Mouse (Mus musculus) brain, embryonic 18.5 days (tissue): ENCODE measurements around the gene Fbxw8.

Experiments used
- DNase-seq: peaks from one replicate; pipeline ENCODE4 v3.0.0-alpha.2; 2012; ENCODE audit warnings: low read depth, low spot score

Fbxw8 gene

DNA sequence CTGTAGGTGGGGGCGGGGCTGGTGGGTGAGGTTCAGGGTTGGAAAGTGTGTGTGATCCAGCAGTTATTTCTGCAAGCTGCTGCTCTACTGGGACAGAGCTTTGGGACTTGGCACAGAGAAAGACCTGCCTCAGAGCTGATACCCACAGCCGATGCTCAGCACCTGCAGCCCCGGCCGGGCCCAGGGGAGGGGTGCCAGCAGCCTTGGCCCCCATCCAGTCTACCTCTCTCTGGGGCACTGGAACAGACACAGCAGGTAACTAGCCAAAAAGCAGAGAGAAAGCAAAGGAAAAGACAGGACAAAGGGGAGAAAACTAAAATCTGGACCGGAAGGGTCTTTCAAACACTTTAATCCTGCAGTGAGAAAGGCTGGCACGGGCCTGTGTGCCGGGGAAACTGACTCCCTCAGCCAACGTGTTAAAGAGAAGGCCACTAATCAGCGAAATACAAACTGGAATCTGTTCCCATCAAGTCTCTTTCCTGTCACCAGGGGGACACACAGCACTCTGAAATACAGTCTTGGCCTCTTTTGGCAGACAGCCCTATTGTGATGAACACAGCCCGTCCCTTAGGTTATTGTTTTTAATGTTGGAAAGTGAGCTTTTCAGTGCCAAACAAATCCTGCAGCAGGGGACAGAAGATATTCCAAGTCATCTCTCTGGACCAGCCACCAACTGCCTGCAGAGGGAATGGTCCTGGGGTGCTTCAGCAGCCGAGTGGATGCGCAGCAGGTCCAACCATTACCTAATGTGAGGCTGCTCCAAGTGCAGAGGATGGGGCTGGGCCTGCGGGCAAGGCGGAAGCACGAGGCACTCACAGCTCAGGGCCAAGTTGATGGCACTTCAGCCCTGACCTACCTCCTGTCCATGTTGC, 78.3 kb downstream of the Fbxw8 start:
- no peak for DNase-seq

DNA sequence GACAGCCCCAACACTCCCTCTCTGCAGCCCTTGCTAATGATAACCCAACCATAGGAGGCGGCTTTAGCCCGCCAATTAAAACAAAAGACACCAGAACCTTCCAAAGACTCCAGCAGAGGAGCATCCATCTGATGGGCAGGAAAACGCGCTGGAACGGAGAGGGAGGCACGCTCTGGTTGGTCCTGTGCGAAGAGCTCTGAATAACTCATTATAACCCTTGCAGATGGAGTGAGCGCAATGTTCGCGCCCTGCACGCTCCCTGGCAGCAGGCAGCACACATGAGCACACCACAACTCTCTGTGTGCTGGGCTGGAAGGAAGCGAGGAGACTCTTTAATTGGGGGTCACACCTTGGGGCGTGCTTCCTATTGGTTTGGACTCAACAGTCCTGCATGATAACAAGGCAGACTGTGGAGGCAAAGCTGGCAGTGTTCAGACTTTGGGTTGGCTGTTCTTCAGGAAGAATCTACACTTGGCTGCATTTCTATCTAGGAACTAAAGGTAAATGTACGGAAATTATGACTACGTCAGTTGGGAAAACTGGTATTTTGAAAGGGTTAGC, 82.0 kb downstream of the Fbxw8 start:
- DNase-seq, result no peak

GRCm38 (mm10) chr5:118071766-118072165, 83.5 kb downstream of the Fbxw8 start:
- DNase-seq, result no peak

DNA sequence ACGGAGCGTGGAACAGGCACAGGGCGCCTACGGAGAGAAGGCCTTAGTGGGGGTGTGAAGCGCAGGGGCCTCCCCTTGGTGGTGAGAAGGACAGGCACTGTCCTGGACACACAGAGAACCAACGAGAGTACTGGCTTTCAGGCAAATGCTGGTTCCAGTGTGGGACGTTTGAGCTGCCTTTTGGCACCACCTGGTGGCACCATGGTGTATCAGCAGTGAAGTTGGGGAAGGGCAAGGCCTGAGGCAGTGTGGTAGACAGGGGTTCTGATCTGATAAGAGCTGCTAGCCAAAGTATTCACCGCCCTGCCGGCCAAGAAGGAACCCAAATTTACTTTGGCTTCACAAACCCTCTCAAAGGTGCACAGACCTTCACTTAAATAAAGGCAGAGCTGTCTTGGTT, 85.9 kb downstream of the Fbxw8 start:
- DNase-seq, result no peak

DNA sequence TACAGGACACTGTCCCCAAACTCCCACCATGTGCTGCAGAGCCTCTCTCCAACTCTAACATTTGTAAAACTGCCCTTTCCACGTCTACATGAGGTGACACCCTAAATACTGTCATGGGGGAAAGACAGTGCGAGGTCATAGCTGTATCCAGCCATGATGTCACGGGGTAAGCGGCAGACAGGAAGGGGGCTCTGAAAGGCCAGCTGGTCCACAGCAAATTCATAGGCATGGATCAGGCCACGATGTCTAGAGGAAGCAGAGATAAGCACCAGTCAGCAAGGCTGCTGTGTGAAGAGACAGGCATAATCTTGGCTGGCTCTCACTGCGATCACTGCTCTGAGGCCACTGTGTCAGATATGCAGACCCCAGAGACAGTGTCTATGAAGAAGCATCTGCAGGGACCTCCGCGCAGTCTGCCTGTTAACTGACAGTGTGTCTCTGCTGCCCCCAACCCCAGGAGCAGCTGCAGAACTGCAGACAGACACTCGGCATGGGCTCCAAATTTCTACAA, 87.2 kb downstream of the Fbxw8 start:
- no peak for DNase-seq

DNA sequence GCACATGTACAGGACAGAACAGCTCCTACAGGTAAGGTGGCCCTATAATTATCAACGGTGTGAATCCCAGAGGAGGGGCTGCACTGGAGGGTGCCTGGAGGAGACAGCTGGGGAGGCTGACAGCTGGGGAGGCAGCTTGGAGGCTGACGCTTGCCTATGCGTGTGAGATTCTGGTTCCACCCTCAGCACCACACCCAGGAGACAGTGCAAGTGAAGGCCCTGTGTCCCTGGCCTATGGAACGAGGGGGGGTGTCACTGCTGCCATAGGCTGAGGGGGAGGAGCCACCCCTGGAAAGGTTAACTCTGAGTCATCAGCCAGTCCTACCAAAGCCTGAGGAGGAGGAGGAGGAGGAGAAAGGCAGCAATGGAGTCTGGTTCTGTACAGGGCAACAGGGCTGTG, 87.7 kb downstream of the Fbxw8 start:
- no peak for DNase-seq

DNA sequence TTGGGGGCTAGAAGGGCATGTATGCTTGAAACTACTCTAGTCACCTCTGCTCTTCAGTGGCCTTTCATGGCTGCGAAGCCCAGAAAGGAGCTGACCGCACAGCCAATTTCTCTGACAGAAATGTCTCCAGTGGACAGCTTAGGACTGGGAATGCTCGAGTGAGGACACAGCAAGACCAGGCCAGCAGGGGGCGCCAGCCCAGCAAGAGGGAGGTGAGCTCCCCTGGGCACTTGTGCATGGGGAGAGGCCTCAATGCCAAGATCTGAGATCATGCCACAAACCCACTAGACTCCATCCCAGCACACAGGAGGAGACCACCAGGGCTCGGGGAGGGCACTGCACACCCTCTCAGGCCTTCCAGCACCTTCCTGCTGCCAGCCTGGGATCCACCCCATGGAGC, 88.4 kb downstream of the Fbxw8 start:
- DNase-seq, result no peak

- DNase-seq, result no peak
Observed at GRCm38 (mm10) chr5:118065516-118066255, 89.6 kb downstream of the Fbxw8 start.

DNA sequence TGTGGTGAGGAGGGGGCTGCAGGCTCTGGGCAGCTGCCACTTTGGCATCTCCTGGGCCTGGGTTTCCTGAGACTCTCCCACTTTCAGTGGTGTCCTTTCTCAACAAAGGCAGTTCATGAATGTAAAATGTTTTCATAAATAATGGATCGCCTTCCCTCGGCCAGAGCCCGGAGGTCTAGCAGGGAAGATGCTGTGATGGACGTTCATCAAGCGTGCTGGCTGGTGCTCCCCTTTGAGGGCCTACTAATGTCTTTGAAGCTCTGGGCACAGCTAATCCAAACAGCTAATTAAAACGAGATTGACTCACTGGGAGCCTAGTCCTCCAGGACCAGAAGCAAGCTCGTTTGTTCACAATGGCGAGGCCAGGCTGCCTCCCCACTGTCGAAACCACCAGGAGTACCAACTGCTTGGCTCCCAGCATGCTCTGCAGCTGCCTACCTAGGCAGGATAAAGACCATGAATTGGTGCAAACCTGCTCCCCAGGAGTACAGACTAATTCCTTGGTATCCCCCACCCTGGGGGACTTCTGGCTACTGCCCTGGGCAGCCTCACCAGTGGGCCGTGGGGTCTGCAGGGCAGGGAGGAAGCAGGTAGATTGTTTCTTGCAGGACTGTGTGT, 90.9 kb downstream of the Fbxw8 start:
- no peak for DNase-seq

DNA sequence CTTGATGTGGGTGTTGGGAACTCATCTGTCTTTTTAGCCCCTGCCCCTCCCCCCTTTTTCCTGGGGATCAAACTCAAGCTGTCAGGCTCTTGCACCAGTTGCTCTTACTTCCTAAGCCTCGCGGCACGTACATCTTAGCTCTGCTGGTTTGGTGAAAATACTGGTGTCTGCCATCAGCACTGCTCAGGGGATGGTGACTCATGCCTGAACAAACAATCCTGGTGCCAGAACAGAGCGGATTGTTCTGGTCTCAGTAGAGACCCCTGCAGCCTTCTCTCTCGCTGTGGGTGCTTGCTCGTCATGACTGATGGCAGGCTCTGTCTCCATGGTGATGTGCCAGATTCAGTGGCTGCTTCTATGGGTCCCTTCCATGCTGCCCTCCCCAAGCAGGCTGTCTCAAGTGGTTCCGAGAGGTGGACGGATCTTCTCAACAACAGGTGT, 92.1 kb downstream of the Fbxw8 start:
- DNase-seq, result no peak

- DNase-seq, result no peak
Observed at GRCm38 (mm10) chr5:118061391-118061790, 93.9 kb downstream of the Fbxw8 start.

GRCm38 (mm10) chr5:118059646-118060045, 95.6 kb downstream of the Fbxw8 start:
- no peak for DNase-seq

DNA sequence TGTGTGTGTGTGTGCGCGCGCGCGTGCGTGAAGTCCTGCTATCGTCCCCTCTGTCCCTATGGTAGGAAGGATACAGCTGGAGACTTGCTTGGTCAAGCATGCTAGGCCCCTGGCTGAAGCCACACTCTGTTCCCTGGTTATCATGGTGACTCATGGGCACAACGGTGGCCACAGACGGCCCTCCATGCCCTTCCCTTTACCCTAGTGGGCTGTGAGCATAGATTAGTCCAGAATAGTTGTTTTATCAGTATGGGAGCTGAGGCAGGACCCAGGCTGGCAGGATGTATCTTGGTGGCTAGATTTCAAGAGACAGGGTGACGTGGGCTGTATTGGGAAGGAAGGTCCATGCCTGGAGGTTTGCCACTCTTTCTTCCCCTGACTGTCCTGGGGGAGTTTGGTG, 96.4 kb downstream of the Fbxw8 start:
- no peak for DNase-seq

DNA sequence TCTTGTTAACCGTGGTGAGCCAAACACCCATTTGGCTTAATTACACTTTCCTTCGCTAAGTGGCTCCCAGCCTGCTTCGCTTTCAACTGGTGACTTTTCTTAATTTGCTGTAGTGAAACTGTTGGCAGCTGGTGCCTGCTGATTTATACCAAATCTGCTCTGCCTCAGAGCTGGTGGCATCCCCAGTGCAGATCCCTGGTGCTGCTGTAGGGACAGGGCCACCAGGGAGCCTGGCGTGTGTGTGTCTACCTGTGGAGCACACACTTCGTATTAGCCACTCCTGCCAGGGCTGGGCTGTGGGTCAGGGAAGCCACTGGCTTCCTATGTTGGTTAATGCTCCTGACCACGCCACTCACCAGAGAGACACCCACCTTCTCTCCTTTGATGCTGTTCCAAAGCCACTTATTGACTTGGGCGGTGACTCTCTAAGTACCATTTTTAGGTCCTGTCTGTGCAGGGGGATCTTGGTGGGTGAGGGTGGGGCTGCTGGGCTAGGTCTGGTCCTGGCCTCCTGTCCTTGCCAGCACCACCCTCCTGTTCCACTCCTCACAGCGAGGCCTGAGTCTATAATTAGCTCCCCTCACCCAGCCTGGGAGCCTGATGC, 97.7 kb downstream of the Fbxw8 start:
- no peak for DNase-seq

DNA sequence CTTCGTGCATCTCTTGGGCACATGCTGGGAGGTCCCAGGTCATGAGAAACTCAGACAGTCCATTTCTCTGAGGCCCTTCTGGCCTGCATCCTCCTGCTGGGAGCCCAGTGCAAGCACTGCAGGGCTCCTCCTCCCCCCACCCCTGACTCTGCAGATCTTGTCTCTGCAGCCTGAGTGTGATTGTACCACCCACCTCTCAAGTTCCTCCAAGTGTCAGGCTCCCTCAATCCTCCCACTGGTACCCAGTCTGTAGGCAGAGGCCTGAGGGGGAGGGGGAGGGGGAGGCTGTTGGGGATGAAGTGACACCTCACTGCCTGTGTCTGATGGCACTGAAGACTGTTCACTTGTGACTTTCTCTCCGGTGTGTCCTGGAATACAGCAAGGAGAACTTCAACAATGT, 102.1 kb downstream of the Fbxw8 start:
- no peak for DNase-seq

DNA sequence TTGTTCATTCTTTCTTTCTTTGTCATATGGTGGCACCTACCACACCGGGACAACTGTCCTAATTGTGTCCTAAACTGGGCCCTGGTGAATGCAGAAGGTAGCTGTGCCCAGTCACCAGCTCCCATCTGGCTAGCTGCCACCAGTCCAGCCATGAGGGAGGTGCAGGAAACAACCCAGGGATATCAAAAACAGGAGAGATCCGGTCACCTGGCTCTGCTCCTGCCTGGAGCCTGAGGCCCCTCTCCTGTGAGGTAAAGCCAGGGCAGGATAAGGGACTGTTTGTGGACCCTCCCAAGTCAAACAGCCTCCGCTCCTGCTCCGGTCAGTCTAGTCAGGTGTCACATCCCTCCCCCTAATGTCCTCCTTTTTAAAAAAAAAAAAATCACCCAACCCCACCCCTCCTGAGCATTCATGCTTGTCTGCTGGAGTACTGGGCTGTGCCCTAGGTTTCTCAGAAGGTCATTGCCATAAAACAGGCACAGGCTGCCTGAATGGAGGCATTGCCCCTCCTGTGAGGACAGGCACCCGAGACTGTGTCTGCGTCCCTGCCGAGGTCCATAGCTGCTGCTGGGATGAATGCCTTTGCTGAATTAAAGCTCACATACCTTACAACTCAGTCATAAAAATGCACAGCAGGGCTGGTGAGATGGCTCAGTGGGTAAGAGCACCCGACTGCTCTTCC, 103.1 kb downstream of the Fbxw8 start:
- DNase-seq, result no peak

- DNase-seq, result no peak
Observed at GRCm38 (mm10) chr5:118050743-118051142, 104.5 kb downstream of the Fbxw8 start.

- no peak for DNase-seq
Observed at GRCm38 (mm10) chr5:118048928-118049327, 106.3 kb downstream of the Fbxw8 start.

DNA sequence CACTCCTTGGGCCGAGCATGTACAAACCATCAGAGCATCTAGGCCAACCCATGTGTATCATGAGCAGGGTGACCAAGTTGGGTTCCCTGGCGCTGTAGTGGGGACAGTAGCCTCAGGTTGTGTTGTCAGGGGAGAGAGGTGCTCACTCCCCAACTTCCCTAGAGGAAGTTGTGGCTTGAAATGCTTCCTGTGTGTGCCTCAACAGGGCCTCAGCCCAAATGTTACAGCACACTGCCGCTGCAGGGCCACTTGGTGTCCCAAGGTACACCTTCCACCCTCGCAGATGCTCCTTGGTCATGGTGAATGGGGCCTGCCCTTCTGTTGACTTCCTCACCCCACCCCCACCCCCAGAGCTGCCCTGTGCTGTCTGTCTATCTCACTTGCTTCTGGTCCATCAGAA, 106.9 kb downstream of the Fbxw8 start:
- no peak for DNase-seq

GRCm38 (mm10) chr5:118047091-118047757, 108.0 kb downstream of the Fbxw8 start:
- DNase-seq, result no peak
